Mouse (Mus musculus): ENCODE measurements at regions not wholly inside any gene's neighbourhood (a gene's known extent, or its start where the extent isn't known, plus 50 kb on each side); places are given as distances from the start of the nearest gene placed in this dataset.

- no peak overlapping the region for H3K4me3 ChIP-seq (ENCODE audit: control insufficient read depth, insufficient read depth, low read length)
- no peak overlapping the region for H3K27ac ChIP-seq (ENCODE audit: control insufficient read depth, insufficient read depth, low read length)
- peaks cover 13% of the 10 kb centered on the region for H3K4me1 ChIP-seq (replicated peaks; ENCODE audit: control insufficient read depth, insufficient read depth, low read length)
- H3K36me3 ChIP-seq (ENCODE audit: control insufficient read depth, insufficient read depth, low read length) = no peaks in the 10 kb centered on the region
- WGBS = 84% methylated on average over 2 of the region's 2 CpGs
- no peaks in the 10 kb centered on the region for H3K27me3 ChIP-seq (ENCODE audit: control insufficient read depth, insufficient read depth, low read length)
- TF ChIP-seq CTCF (IDR thresholded peaks at IDR 0.05; ENCODE audit: borderline replicate concordance, control insufficient read depth, extremely low read depth, insufficient read depth, low read length, poor library complexity) (no peak), POLR2A (IDR thresholded peaks at IDR 0.05; ENCODE audit: control insufficient read depth, extremely low read depth, insufficient read depth, low read length, poor library complexity) (no peak)
- DNase-seq = no peak
Measured at GRCm38 (mm10) chr13:37513206-37513904, 168.3 kb downstream of the Ly86 start.

GRCm38 (mm10) chr13:37513905-37514607 lies 169.0 kb downstream of the Ly86 start:
- 78% methylated on average over 23 of the region's 23 CpGs for WGBS
- TF ChIP-seq POLR2A (IDR thresholded peaks at IDR 0.05; ENCODE audit: control insufficient read depth, extremely low read depth, insufficient read depth, low read length, poor library complexity) = no peak
- H3K27me3 ChIP-seq (ENCODE audit: control insufficient read depth, insufficient read depth, low read length) = no peaks in the 10 kb centered on the region
- H3K4me3 ChIP-seq (ENCODE audit: control insufficient read depth, insufficient read depth, low read length) = no peak overlapping the region
- no peak for DNase-seq
- H3K4me1 ChIP-seq (replicated peaks; ENCODE audit: control insufficient read depth, insufficient read depth, low read length) = peaks cover 7% of the 10 kb centered on the region
- H3K27ac ChIP-seq (ENCODE audit: control insufficient read depth, insufficient read depth, low read length) = no peak overlapping the region
- no peaks in the 10 kb centered on the region for H3K36me3 ChIP-seq (ENCODE audit: control insufficient read depth, insufficient read depth, low read length)

GRCm38 (mm10) chr13:37514641-37515305 lies 169.8 kb downstream of the Ly86 start:
- DNase-seq = no peak
- Histone ChIP-seq H3K27ac (ENCODE audit: control insufficient read depth, insufficient read depth, low read length) (no peak overlapping the region), H3K4me3 (ENCODE audit: control insufficient read depth, insufficient read depth, low read length) (no peak overlapping the region), H3K27me3 (ENCODE audit: control insufficient read depth, insufficient read depth, low read length) (no peaks in the 10 kb centered on the region), H3K4me1 (replicated peaks; ENCODE audit: control insufficient read depth, insufficient read depth, low read length) (peaks cover 1% of the 10 kb centered on the region), H3K36me3 (ENCODE audit: control insufficient read depth, insufficient read depth, low read length) (no peaks in the 10 kb centered on the region)
- no peak for TF ChIP-seq CTCF (IDR thresholded peaks at IDR 0.05; ENCODE audit: borderline replicate concordance, control insufficient read depth, extremely low read depth, insufficient read depth, low read length, poor library complexity)
- TF ChIP-seq POLR2A (IDR thresholded peaks at IDR 0.05; ENCODE audit: control insufficient read depth, extremely low read depth, insufficient read depth, low read length, poor library complexity) = no peak
- 84% methylated on average over 12 of the region's 12 CpGs for whole genome bisulfite sequencing

GRCm38 (mm10) chr13:37517055-37517807 lies 172.2 kb downstream of the Ly86 start:
- no peaks in the 10 kb centered on the region for H3K36me3 ChIP-seq (ENCODE audit: control insufficient read depth, insufficient read depth, low read length)

GRCm38 (mm10) chr13:37519948-37520347 lies 174.9 kb downstream of the Ly86 start:
- WGBS = 78% methylated on average over 3 of the region's 3 CpGs
- no peaks in the 10 kb centered on the region for H3K36me3 ChIP-seq (ENCODE audit: control insufficient read depth, insufficient read depth, low read length)
- peak; percentile 61 for DNase-seq

More at GRCm38 (mm10) chr13:37517055-37517807, 172.2 kb downstream of the Ly86 start:
- Histone ChIP-seq H3K4me1 (replicated peaks; ENCODE audit: control insufficient read depth, insufficient read depth, low read length) (no peaks in the 10 kb centered on the region), H3K4me3 (ENCODE audit: control insufficient read depth, insufficient read depth, low read length) (no peak overlapping the region), H3K27me3 (ENCODE audit: control insufficient read depth, insufficient read depth, low read length) (no peaks in the 10 kb centered on the region), H3K27ac (ENCODE audit: control insufficient read depth, insufficient read depth, low read length) (no peak overlapping the region)
- DNase-seq = no peak
- 90% methylated on average over 14 of the region's 14 CpGs for WGBS
- no peak for TF ChIP-seq POLR2A (IDR thresholded peaks at IDR 0.05; ENCODE audit: control insufficient read depth, extremely low read depth, insufficient read depth, low read length, poor library complexity)
- no peak for TF ChIP-seq CTCF (IDR thresholded peaks at IDR 0.05; ENCODE audit: borderline replicate concordance, control insufficient read depth, extremely low read depth, insufficient read depth, low read length, poor library complexity)

GRCm38 (mm10) chr13:37525097-37525726 lies 180.2 kb downstream of the Ly86 start:
- WGBS = 95% methylated on average over 15 of the region's 15 CpGs
- H3K27ac ChIP-seq (ENCODE audit: control insufficient read depth, insufficient read depth, low read length) = no peak overlapping the region

More at GRCm38 (mm10) chr13:37519948-37520347, 174.9 kb downstream of the Ly86 start:
- TF ChIP-seq POLR2A (IDR thresholded peaks at IDR 0.05; ENCODE audit: control insufficient read depth, extremely low read depth, insufficient read depth, low read length, poor library complexity) (no peak), CTCF (IDR thresholded peaks at IDR 0.05; ENCODE audit: borderline replicate concordance, control insufficient read depth, extremely low read depth, insufficient read depth, low read length, poor library complexity) (no peak)
- no peaks in the 10 kb centered on the region for H3K4me1 ChIP-seq (replicated peaks; ENCODE audit: control insufficient read depth, insufficient read depth, low read length)
- no peak overlapping the region for H3K4me3 ChIP-seq (ENCODE audit: control insufficient read depth, insufficient read depth, low read length)
- no peak overlapping the region for H3K27ac ChIP-seq (ENCODE audit: control insufficient read depth, insufficient read depth, low read length)
- no peaks in the 10 kb centered on the region for H3K27me3 ChIP-seq (ENCODE audit: control insufficient read depth, insufficient read depth, low read length)

More at GRCm38 (mm10) chr13:37525097-37525726, 180.2 kb downstream of the Ly86 start:
- H3K27me3 ChIP-seq (ENCODE audit: control insufficient read depth, insufficient read depth, low read length) = no peaks in the 10 kb centered on the region
- H3K36me3 ChIP-seq (ENCODE audit: control insufficient read depth, insufficient read depth, low read length) = no peaks in the 10 kb centered on the region
- H3K4me3 ChIP-seq (ENCODE audit: control insufficient read depth, insufficient read depth, low read length) = no peak overlapping the region
- DNase-seq = no peak
- TF ChIP-seq CTCF (IDR thresholded peaks at IDR 0.05; ENCODE audit: borderline replicate concordance, control insufficient read depth, extremely low read depth, insufficient read depth, low read length, poor library complexity) = no peak
- TF ChIP-seq POLR2A (IDR thresholded peaks at IDR 0.05; ENCODE audit: control insufficient read depth, extremely low read depth, insufficient read depth, low read length, poor library complexity) = no peak
- no peaks in the 10 kb centered on the region for H3K4me1 ChIP-seq (replicated peaks; ENCODE audit: control insufficient read depth, insufficient read depth, low read length)
